Mouse (Mus musculus) urinary bladder, adult 2 months (tissue): ENCODE data around the gene Tubg2. TPM values are rescaled to one million over a fixed set of nuclear protein-coding genes. Genes with fewer than 3 reads are reported as not detected.
"Not testable (repeated sequence)": the region's sequence is repeated elsewhere in the genome, so short reads cannot be mapped to it uniquely, and the experiment has no call there.

ENCODE experiments used
- DNase-seq: peaks from one replicate; pipeline ENCODE4 v3.0.0; 2022; ENCODE audit warnings: low spot score
- polyA plus RNA-seq: library from polyadenylated mRNA; depleted of rRNA; stranded (reverse); fragments of >200 nt; gene quantifications from 2 replicates; pipeline ENCODE4 v1.2.3, GENCODE M21; 2012

The Tubg2 gene
- polyA plus RNA-seq, 1 experiment, result 3.3 TPM

DNA sequence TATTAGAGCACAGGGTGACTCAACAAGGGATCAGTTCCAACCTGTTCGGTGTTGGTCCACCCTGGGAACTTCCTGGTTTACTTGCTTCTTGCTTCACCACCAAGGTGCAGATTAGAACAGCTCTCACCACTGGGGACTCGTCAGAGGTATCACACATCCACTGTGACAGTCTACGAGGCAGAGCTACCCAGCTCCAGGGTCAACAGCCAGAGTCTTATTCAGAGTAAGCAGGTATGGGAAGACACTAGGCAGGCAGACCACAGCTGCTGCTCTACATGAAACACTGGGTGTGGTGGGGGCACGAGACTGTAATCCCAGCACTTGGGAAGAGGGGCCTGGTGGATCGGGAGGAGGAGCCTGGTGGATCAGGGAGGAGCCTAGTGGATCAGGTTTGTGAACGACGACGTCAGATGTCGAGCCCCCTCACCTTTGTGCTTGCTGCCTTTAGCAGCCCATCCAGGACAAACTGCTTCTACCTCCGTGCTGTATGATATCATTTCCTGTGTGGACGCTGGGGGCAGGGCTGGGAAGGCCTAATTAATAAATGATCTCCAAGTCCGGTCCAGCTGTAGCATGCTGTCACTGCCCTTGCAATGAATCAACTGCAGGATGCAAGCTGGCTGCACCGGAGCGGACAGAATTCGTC lies 17.0 kb upstream of the Tubg2 start:
- DNase-seq, result peak; percentile 42

GRCm38 (mm10) chr11:101140164-101140819 lies 15.4 kb upstream of the Tubg2 start:
- DNase-seq, result no peak

DNA sequence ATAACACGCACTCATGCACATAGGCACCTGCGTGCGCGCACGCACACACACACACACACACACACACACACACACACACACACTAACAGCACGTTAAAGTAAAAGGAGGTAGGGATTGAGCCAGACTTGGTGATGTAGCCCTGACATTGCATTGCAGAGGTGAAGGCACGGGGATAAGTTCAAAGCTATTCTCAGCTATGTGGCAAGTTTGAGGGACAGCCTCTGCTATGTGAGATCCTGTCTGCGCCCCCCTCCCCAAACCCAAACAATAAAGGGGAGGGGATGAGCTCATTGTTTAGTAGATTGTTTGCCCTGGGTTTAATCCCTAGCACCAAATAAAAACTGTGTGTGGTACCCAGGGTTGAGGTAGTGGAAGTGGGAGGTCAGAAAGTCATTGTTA lies 14.6 kb upstream of the Tubg2 start:
- no peak for DNase-seq

- no peak for DNase-seq
Observed at GRCm38 (mm10) chr11:101142215-101142967, 13.3 kb upstream of the Tubg2 start.

DNA sequence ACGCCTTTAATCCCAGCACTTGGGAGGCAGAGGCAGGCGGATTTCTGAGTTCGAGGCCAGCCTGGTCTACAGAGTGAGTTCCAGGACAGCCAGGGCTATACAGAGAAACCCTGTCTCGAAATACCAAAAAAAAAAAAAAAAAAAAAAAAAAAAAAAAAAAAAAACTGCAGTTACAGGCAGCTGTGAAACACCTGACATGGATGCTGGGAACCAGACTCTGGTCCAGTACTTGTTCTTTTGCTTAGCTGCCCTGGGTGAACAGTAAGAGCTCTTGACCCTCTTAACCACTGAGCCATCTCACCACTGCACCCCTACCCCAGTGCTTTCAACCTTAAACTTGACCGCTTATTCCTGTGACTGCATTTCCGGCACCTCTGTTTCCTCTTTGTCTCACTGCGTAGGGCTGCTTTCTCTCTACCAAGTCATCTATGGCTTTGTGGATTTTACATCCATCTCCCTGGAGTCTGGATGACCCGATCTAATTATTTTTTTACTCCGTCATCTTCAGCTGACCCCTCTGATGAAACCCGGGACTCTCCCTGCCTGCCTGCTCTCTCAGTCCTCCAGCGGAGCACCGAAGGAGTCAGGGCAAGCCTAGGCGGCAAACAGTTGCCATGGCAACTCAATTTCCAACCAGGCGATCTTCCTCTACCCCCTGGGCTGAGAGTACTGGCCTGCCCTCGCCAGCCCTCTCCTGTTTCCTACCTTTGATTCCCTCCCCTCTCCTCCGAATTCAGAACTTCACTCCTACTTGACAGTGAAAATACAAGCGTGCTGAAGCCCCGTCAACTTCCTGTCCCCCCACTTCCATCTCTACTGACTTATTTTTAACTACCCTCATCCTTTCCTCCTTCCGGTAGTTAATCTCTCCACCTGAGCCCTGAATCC lies 12.1 kb upstream of the Tubg2 start:
- DNase-seq, result no peak

DNA sequence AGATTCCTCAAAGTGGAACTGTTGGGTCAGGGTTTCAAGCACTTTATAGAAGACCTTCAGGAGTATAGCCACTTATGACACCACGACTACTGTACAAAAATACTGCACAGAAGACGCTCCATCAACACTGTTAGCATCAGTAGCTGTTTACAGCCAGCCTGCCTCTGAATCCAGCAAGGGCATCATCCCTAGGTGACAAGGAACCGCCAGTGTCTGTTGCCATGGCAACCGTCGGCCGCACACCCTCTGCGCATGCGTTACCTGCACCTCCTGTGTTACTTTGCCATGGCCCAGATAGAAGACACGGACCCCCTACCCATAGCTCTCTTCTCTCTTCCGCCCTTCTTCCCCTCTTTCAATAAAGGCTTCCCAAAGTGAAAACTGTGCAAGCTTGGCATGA lies 9.3 kb upstream of the Tubg2 start:
- DNase-seq, result no peak

DNA sequence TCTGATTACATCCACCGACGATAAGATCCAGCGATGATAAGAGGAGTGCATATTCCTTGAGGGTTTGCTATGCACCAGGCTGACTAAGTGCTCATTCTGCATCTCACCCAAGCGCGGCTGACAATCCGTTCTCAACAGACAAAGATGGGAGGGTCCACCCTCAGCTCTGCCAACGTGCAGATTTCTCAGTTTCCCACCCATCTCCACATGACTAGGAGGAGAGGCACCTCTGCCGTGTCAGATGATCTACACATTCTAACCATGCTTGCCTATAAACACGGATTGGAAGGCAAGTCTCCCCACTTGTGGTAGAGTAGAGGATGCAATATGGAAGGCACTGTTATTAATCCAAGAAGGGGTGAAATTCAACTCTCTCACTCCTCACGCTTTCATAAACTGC lies 7.0 kb upstream of the Tubg2 start:
- no peak for DNase-seq

DNA sequence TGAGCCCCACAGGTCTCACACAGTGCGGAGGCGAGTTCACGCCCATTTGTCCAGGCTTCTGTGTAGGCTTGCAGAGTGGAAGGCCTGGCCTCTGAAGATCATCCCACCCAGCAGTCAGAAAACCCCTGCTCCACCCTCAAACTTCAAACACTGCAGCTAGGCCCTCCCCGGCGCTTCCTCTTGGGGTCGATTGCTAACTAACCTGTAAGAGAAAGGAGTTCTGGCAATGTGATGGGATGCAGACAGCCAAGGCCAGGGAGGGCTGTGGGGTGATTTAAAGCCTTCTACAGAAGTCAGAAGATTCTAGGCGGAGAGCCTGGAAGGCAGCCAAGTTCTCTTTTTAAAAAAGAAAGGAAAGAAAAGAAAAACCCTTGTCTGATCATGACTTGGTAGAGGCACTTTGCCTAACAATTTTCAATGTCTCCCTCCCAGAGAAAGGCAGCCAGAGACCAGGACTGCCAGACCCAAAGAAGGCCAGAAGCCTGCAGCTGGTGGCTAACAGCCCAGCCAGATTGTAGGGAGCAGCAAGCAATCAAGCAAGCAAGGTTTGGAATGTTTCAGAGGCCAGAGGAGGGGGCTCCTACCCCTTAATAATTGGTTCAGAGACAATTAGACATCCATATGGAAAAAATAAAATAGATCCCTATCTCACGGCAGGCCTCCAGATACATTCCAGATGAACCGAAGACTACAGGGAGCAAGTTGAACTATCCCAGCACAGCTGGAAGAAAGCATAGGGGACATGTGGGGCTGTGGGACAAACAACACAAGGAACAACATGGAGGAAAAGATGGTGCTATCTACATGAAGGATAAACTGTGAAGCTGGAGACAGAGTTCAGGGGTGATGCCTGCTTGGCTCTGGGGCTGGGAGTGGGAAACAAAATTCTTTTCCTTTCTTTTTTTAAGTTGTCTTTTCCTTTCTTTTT lies 6.3 kb upstream of the Tubg2 start:
- no peak for DNase-seq

DNA sequence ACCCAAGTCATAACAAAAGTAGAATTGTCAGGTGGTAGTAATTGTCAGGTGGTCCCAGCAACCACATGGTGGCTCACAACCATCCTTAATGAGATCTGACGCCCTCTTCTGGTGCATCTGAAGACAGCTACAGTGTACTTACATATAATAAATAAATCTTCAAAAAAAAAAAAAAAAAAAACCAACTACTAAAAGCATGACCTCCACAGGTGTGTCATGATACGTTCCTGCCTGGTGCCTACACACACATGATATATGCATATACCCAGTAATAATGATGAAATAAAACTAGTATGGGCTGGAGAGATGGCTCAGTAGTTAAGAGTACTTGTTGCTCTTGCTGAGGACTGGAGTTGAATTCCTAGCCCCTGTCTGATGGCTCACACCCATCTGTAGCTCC lies 4.6 kb upstream of the Tubg2 start:
- no peak for DNase-seq

DNA sequence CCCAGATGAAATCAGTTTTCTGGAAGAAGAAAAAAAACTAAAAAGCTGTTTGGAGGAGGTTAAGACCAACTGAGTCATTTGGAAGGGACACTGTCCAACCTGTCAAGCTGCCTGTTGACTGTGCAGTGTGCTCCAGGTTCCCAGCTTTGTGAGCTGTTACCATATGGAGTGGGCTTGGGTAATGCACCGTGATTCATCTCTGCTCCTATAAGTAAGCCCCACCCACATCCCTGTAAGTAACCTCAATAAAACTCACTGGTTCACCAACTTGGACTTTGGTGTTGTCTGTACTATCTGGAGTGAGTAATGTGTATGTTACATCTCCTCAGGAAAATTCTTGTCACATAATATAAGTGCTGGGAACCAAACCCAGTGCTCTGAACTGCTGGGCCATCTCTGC lies 2.9 kb upstream of the Tubg2 start:
- no peak for DNase-seq

DNA sequence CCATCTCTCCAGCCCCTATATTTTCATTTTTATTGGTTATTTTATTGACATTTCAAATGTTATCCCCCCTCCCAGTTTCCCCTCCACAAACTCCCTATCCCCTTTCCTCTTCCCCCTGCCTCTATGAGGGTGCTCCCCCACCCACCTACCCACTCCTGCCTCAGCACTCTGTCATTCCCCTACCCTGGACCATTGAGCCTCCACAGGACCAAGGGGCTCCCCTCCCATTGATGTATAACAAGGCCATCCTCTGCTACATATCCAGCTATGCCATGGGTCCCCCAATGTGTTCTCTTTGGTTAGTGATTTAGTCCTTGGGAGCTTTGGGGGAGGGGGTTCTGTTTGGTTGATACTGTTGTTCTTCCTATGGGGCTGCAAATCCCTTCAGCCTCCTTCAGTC lies 1.1 kb upstream of the Tubg2 start:
- no peak for DNase-seq

DNA sequence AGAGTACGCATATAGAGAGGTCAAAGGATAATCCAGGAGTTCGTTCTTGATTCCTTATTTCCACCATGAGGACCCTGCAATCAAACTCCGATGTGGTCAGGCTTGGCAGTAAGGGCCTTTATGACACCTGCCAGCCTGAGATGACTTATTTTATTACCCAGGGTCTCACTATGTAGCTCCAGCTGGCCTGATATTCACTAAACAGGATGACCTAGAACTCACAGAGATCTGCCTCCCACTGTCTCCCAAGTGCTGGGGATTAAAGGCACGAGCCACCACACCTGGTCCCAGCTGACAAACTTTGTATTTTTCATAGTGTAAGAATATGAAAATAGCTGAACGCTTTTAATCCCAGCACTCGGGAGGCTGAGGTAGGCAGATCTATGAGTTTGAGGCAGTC lies 556 bp upstream of the Tubg2 start:
- DNase-seq, result no peak

- DNase-seq, result not testable (repeated sequence)
Observed at GRCm38 (mm10) chr11:101160151-101160550, 4.4 kb downstream of the Tubg2 start.

GRCm38 (mm10) chr11:101160981-101161505 lies 5.3 kb downstream of the Tubg2 start:
- not testable (repeated sequence) for DNase-seq

DNA sequence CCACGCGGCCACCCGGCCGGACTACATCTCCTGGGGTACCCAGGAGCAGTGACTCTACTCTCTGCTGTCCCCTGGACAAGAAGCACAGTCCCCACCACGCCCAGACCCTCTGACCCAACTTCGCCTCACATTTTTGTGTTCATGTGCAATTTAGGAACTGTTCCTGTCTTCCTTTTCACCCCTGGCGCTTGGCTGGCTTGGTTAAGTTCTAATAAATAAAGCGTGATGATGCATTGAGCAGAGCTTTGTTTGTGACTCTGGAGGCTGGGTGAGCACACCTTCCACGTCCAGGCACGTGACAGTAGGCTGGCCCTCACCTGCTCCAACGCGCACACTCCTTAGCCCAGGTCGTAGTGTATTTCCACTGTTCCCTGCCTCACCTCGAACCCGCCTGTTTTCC lies 5.8 kb downstream of the Tubg2 start:
- DNase-seq, result no peak

DNA sequence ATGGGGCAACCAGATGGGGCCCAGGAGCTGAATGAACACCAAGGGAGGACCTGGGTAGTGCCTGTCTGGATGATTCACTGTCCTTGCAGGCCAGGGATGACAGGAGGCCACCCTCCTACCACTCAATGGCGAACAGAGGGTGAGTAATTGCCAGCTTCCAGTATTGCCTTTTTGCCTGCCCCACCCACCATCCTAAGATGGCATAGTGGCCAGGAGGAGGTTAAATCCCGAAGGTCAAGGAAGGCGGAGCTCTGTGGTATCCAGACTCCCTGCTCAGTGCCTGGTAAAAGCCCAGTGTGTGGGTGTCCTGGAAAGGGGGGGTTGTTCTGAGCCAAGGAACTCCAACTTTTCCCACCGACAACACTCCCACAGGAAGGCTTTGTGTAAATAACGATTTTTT lies 6.6 kb downstream of the Tubg2 start:
- no peak for DNase-seq

GRCm38 (mm10) chr11:101162772-101163171 lies 7.1 kb downstream of the Tubg2 start:
- no peak for DNase-seq

- no peak for DNase-seq
Observed at GRCm38 (mm10) chr11:101163476-101164350, 8.0 kb downstream of the Tubg2 start.

- no peak for DNase-seq
Observed at GRCm38 (mm10) chr11:101164351-101164665, 8.6 kb downstream of the Tubg2 start.
